Mouse (Mus musculus) midbrain, embryonic 12.5 days (tissue): ENCODE data around the gene Pqbp1. TPM values are rescaled to one million over a fixed set of nuclear protein-coding genes. Genes with fewer than 3 reads are reported as not detected.

Experiments used
- ATAC-seq: fragments of 200-750 bp; cut with Nextera tagmentation; 2 replicates; pipeline ENCODE4 v1.8.0; 2017; ENCODE audit warnings: low read depth, moderate TSS enrichment, moderate library complexity; ENCODE audit not compliant: low FRiP score
- H3K27ac ChIP-seq: fragments of 300-500 bp; sonication (generic); replicated peaks from 2 replicates; pipeline ENCODE4 v1.5.1; 2016; ENCODE audit warnings: mild to moderate bottlenecking
- H3K27me3 ChIP-seq: fragments of 300-500 bp; sonication (generic); 2 replicates; pipeline ENCODE4 v1.6.1; 2016; ENCODE audit warnings: mild to moderate bottlenecking
- H3K36me3 ChIP-seq: fragments of 300-500 bp; sonication (generic); 2 replicates; pipeline ENCODE4 v1.6.1; 2016
- H3K4me1 ChIP-seq: fragments of 300-500 bp; sonication (generic); 2 replicates; pipeline ENCODE4 v1.6.1; 2016
- H3K4me2 ChIP-seq: fragments of 300-500 bp; sonication (generic); replicated peaks from 2 replicates; pipeline ENCODE4 v1.6.1; 2016; ENCODE audit warnings: mild to moderate bottlenecking, moderate library complexity
- H3K4me3 ChIP-seq: fragments of 300-500 bp; sonication (generic); 2 replicates; pipeline ENCODE4 v1.5.1; 2016; ENCODE audit warnings: mild to moderate bottlenecking
- H3K9ac ChIP-seq: fragments of 300-500 bp; sonication (generic); replicated peaks from 2 replicates; pipeline ENCODE4 v1.6.1; 2016; ENCODE audit warnings: mild to moderate bottlenecking, moderate library complexity
- H3K9me3 ChIP-seq: fragments of 300-500 bp; sonication (generic); 2 replicates; pipeline ENCODE4 v1.6.1; 2016; ENCODE audit warnings: mild to moderate bottlenecking
- WGBS: fragments of 180-500 bp; shearing (Covaris S2); methylation state at CpG from one replicate; pipeline ENCODE4 v1.1.7; 2016; 5-methylcytosine and 5-hydroxymethylcytosine counted together
- polyA plus RNA-seq: library from polyadenylated mRNA; unstranded; fragments of >200 nt; fragmentation: Nextera tagmentation; extraction: Ambion mirVana; gene quantifications from 2 replicates; pipeline ENCODE4 v1.2.1, GENCODE M21; 2016

Pqbp1 gene
- polyA plus RNA-seq, result 177 and 180 TPM in 2 replicates

DNA sequence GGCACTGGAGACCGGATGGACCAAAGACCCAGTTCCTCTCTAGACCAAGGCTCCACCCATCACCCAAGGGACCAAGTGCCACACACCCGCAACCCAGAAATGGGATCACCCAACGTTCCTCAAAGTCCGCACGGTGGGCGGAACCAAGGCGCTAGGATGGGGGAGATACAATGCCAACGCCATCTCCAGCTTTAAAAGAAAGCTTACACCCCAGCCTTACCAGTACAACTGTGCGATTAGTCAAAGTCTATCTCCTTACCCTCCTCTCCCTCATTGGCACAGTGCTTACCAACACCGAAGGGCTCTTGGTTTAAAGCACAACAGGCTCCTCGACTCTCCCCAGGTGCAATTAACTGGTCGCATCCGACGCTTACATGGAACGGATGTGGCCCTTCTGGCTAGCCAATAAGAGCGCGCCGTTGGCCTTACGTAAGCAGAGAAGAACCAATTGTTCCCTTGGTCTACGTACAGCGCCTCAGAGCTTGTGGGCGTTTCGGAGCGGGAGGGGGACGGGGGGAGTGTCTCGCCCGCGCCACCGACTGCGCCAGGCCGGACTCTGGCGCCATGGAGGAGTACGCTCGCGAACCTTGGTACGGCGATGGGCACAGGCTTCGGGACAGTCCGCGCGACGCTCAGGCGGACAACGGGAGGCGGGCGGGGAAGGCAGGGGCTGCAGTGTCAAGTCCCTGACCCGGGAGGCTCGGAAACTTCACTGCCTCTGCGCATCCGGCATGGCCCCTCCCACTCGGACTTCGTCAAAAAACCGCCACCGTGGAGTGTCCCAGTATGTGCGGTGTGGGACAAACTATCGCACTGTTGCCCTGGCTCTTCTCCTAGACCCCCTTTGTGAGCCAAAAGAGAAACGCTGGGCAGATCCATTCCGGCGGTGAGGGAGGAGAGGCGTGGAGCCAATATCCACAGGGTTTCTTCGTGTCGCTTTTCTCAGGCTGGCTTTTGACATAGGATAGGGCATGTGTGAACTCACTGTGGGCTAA is at the start of gene Pqbp1, which contains the start of gene Timm17b:
TSS of gene Pqbp1 (minus strand) at position 390 of the 995 bp plus-strand sequence.
TSS of gene Timm17b (plus strand) at position 478 of the 995 bp plus-strand sequence.
- Histone ChIP-seq H3K27me3 (no peaks in the 10 kb centered on the region), H3K9ac (peak within 1 kb of the TSS; percentile 59), H3K4me1 (peaks cover 8% of the 10 kb centered on the region; the same call in 1 of the 2 replicates), H3K9me3 (no peaks in the 10 kb centered on the region), H3K4me2 (peak within 1 kb of the TSS; percentile 63), H3K4me3 (peak within 1 kb of the TSS; percentile 54), H3K27ac (peak within 1 kb of the TSS; percentile 81), H3K36me3 (peaks cover 12% of the 10 kb centered on the region)
- 17% methylated on average over 62 of the region's 62 CpGs for WGBS
- peak; percentile 98 for ATAC-seq

DNA sequence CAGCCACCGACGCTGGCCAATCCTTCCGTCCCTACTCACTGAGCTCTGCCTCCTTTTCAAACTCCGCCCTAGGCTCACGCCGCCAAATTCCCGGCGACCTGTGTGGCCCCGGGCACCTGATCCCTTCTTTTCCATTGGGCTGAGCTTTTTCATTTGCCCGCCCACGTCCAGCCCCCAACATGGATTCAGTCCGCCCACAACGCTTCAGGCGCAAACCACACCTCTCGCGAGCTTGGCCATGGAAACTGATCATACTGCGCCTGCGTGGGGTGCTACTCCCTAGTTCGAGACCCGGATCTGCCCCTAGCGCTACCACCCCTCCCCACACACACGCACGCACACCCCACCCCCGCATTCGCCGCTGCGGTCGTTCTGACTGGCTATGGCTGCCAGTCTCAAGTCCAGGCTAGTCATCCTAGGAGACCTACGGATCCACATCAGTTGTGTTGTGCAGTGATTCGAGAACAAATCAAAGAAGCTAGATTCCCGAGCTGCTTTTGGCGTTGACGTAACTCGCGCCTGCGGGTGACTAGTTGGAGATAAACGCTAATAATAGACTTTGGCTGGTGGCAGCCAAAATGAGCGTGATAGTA is 48.9 kb upstream of the Pqbp1 start:
- Histone ChIP-seq H3K4me3 (peak overlapping the region; percentile 49), H3K9ac (0 out of 2 replicates have a peak overlapping the region, but pooled peaks have one; percentile 6)
- 27% methylated on average over 38 of the region's 38 CpGs for WGBS

DNA sequence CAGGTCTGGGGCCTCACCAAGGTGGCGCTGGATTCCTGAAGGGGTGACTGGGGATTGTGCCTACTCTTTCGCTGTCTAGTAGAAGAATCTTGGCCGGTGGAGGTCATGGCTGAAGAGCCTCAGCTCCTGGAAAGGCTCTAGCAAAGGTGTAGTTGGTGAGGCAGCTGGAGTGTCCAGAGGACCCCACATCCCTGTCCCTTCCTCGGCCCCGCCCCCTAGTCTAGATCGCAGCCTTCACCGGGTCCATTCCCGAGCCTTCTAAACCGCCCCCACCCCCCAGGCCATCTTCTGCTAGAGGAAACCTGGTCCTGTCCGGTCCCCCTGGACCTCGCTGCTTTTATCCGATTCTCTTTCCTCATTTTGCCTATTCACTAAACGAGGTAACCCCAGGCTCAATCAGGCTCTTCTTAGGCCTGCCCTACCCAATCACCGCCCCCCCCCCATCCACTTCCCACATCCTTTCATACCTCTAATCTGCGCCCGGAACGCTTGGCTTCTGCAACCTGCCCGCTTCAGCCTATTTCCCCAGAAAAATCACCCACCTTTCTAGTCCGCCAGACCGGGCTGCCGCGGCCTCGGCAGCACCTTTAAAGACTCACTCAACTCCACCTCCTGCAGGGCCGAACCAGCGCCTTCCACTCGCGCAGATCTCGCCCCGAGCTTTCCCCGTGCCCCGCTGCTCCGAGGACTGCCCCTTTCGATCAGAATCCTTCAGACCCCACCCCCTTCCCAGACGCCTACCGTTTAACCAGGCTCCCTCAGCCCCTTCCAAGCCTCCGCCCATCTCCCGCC is 48.2 kb upstream of the Pqbp1 start, which contains the start of gene Hdac6:
TSS of gene Hdac6 (minus strand) at position 782 of the 792 bp plus-strand sequence.
- ATAC-seq, result peak; percentile 67
- Histone ChIP-seq H3K27me3 (no peaks in the 10 kb centered on the region), H3K4me1 (peaks cover 6% of the 10 kb centered on the region), H3K9me3 (no peaks in the 10 kb centered on the region), H3K9ac (peak within 1 kb of the TSS; percentile 56), H3K36me3 (peaks cover 8% of the 10 kb centered on the region; the same call in 1 of the 2 replicates), H3K4me2 (peak within 1 kb of the TSS; percentile 61), H3K27ac (peak within 1 kb of the TSS; percentile 54), H3K4me3 (peak within 1 kb of the TSS; percentile 49)
- 27% methylated on average over 35 of the region's 37 CpGs for WGBS

More for the DNA sequence above, 48.9 kb upstream of the Pqbp1 start:
- H3K9me3 ChIP-seq, result no peaks in the 10 kb centered on the region
- peak; percentile 99 for ATAC-seq
- H3K27ac ChIP-seq, result 0 out of 2 replicates have a peak overlapping the region, but pooled peaks have one; percentile 35
- H3K27me3 ChIP-seq, result no peaks in the 10 kb centered on the region
- peaks cover 8% of the 10 kb centered on the region; the same call in 1 of the 2 replicates for H3K36me3 ChIP-seq
- H3K4me1 ChIP-seq, result peaks cover 6% of the 10 kb centered on the region
- H3K4me2 ChIP-seq, result peak overlapping the region; percentile 40

DNA sequence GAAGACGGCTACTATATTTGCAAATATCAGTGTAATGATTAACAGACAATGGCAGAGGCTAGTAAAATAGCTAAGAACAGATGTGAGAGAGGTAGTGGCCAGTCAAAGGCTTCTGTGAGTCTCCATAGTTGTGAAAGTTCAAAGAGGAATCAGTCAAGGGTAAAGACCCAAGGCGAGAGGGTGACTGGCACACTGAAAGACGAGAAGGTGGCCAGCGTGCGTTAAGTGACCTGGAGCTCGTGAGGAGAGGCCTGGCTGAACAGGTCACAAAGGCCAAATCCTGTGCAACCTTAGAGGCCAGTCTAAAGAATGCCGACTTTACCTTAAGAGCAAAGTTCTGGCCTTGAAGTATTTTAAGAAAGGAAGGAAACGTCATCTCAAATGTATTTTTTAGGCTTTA is 46.5 kb upstream of the Pqbp1 start:
- peaks cover 19% of the 10 kb centered on the region for H3K36me3 ChIP-seq
- H3K9ac ChIP-seq, result no peak overlapping the region
- peaks cover 6% of the 10 kb centered on the region for H3K4me1 ChIP-seq
- H3K4me2 ChIP-seq, result no peak overlapping the region
- H3K27ac ChIP-seq, result no peak overlapping the region
- H3K27me3 ChIP-seq, result no peaks in the 10 kb centered on the region
- H3K4me3 ChIP-seq, result no peak overlapping the region
- ATAC-seq, result no peak
- 68% methylated on average over 8 of the region's 8 CpGs for WGBS
- H3K9me3 ChIP-seq, result no peaks in the 10 kb centered on the region

DNA sequence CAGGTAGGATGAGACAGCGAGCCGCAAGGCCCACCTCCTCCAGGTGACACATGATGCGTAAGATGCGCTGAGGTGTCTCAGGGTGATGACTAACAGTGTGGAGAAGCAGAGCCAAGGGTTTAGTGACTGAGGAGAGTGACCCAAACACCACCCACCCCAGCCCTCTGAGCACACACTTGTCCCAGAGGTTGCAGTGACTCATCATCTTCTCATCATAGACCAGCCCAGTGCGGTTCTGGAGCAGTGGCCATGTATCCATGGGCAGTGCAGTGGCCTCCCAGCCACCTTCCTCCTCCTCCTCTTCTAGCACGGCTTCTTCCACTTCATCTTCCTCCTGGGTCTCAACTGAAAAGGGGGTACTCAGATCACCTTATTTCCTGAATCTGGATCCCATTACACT is 38.6 kb upstream of the Pqbp1 start:
- no peak overlapping the region for H3K9ac ChIP-seq
- 94% methylated on average over 6 of the region's 6 CpGs for WGBS
- H3K4me1 ChIP-seq, result no peaks in the 10 kb centered on the region
- no peak overlapping the region for H3K4me2 ChIP-seq
- no peaks in the 10 kb centered on the region for H3K9me3 ChIP-seq
- peaks cover 52% of the 10 kb centered on the region for H3K36me3 ChIP-seq
- no peak overlapping the region for H3K27ac ChIP-seq
- no peak for ATAC-seq
- H3K27me3 ChIP-seq, result no peaks in the 10 kb centered on the region
- no peak overlapping the region for H3K4me3 ChIP-seq

DNA sequence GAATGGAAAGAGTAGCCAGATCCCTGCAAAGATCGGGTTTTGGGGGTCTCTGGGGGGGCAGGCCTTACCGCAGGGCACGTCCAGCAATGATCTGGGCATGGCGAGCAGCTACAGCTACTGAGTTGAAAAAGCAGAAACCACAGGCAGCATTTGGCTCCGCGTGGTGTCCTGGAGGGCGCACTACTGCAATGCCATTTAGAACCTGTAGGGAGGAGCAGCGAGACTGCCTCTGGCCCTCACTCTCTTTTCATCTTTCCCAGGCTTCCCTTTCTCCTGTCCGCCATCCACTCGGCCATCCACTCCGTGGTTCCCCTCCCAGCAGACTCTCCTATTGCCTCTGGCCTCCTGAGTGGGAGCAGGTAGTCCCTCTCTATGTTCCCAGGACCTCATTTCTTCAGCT is 37.8 kb upstream of the Pqbp1 start:
- Histone ChIP-seq H3K36me3 (peaks cover 49% of the 10 kb centered on the region), H3K4me1 (no peaks in the 10 kb centered on the region), H3K9me3 (no peaks in the 10 kb centered on the region), H3K4me3 (no peak overlapping the region), H3K4me2 (no peak overlapping the region), H3K27me3 (no peaks in the 10 kb centered on the region), H3K27ac (no peak overlapping the region), H3K9ac (no peak overlapping the region)
- ATAC-seq, result no peak
- WGBS, result 52% methylated on average over 11 of the region's 11 CpGs

DNA sequence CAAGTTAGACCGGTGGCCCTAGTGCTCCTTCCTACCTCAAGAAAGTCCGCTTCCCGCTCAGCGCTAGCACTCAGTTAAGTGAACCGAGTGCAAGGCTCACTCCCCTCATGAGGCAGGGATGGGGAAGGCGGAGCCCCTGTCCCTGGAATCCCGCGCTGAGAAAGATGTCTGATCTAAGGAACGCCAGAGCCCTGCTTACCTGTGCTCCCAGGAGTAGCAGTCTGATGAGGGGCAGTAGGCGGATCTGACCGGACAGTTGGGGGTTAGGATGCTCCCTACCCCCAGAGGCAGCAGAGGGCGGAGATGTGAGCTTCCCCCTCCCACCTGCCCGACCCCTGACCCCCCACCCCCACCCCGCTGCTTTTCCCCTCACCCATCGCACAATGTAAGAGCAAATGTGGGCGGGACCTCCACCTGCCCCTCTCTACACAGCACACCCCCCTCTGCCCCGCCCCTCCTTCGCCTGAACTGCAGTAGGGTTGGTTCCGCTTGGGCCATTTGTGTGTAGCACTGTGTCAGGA is 29.3 kb upstream of the Pqbp1 start, which contains the start of gene Eras:
TSS of gene Eras (minus strand) at position 338 of the 521 bp plus-strand sequence.
- 23% methylated on average over 17 of the region's 19 CpGs for whole genome bisulfite sequencing
- ATAC-seq, result peak; percentile 38; the same call in 1 of the 2 replicates
- peaks cover 17% of the 10 kb centered on the region for H3K36me3 ChIP-seq
- H3K4me3 ChIP-seq, result no peak within 1 kb of the TSS
- H3K4me2 ChIP-seq, result no peak within 1 kb of the TSS
- no peak within 1 kb of the TSS for H3K27ac ChIP-seq
- no peak within 1 kb of the TSS for H3K9ac ChIP-seq
- no peaks in the 10 kb centered on the region for H3K9me3 ChIP-seq
- H3K4me1 ChIP-seq, result no peaks in the 10 kb centered on the region
- H3K27me3 ChIP-seq, result peaks cover 43% of the 10 kb centered on the region

DNA sequence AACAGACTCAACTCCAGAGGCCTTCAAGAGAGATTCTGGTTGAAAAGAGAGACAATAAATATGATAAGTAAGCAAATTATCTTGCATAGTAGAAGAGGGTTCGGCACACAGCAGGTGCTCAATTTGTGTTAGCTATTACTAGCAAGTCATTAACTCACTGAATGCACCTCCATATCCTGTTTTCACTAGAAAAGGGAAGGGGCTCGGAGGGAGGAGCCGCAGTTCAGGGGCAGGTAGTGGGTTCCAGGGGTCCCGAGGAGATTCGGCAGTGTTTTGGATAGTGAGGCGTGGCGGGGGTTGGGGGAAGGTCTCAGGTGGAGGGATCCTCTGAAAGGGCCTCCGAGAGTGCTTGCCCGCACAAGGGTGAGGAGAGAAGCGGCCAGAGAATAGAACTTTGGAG is 28.0 kb upstream of the Pqbp1 start:
- no peak overlapping the region for H3K9ac ChIP-seq
- no peak overlapping the region for H3K4me2 ChIP-seq
- no peak overlapping the region for H3K4me3 ChIP-seq
- H3K36me3 ChIP-seq, result peaks cover 17% of the 10 kb centered on the region
- ATAC-seq, result no peak
- WGBS, result 30% methylated on average over 10 of the region's 10 CpGs
- H3K4me1 ChIP-seq, result 0 out of 2 replicates have a peak, but pooled peaks cover 2% of the 10 kb centered on the region
- H3K27me3 ChIP-seq, result peaks cover 54% of the 10 kb centered on the region
- no peak overlapping the region for H3K27ac ChIP-seq
- no peaks in the 10 kb centered on the region for H3K9me3 ChIP-seq

DNA sequence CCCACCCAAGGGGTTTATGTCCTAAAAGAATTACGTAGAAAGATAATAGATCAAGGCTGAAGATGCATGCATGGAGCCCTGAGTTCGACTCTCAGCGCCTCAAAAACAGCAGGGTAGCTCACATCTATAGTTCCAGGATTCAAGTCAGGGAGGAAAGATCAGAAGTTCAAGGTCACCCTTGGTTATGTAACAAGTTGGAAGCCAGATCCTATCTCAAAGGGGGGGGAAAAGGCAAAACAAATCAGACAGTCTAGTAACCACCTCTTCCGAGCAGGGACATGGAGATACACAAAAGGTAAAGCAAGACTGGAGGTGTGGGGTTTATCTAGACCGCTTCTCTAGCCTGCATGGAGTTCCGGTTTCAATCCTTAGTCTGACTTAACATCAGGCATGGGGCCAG is 27.2 kb upstream of the Pqbp1 start:
- H3K4me1 ChIP-seq, result 0 out of 2 replicates have a peak, but pooled peaks cover 2% of the 10 kb centered on the region
- no peak overlapping the region for H3K9ac ChIP-seq
- 69% methylated on average over 6 of the region's 6 CpGs for WGBS
- no peaks in the 10 kb centered on the region for H3K9me3 ChIP-seq
- no peak overlapping the region for H3K4me2 ChIP-seq
- no peak overlapping the region for H3K4me3 ChIP-seq
- peaks cover 13% of the 10 kb centered on the region for H3K36me3 ChIP-seq
- H3K27me3 ChIP-seq, result peaks cover 60% of the 10 kb centered on the region
- H3K27ac ChIP-seq, result no peak overlapping the region
- ATAC-seq, result no peak

DNA sequence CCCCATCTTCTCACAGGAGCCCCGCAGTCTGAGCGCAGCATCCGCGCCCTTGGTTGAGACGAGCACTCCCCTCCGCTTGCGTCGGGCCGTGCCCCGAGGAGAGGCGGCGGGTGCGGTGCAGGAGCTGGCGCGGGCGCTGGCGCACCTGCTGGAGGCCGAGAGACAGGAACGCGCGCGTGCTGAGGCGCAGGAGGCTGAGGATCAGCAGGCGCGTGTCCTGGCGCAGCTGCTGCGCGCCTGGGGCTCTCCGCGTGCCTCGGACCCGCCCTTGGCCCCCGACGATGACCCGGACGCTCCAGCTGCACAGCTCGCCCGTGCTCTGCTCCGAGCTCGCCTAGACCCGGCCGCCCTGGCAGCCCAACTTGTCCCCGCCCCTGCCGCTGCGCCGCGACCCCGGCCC is 23.0 kb upstream of the Pqbp1 start:
- Histone ChIP-seq H3K27me3 (peaks cover 43% of the 10 kb centered on the region), H3K4me3 (peak overlapping the region; percentile 46), H3K27ac (0 out of 2 replicates have a peak overlapping the region, but pooled peaks have one; percentile 20), H3K4me1 (0 out of 2 replicates have a peak, but pooled peaks cover 2% of the 10 kb centered on the region), H3K4me2 (peak overlapping the region; percentile 57), H3K36me3 (no peaks in the 10 kb centered on the region), H3K9me3 (no peaks in the 10 kb centered on the region), H3K9ac (peak overlapping the region; percentile 51)
- WGBS, result 21% methylated on average over 40 of the region's 48 CpGs
- ATAC-seq, result peak; percentile 10; the same call in 1 of the 2 replicates
